Mouse (Mus musculus) adrenal gland, adult 8-10 months (tissue): ENCODE measurements around the gene Olfr381. TPM values are rescaled to one million over a fixed set of nuclear protein-coding genes. Genes with fewer than 3 reads are reported as not detected.
"Not testable (repeated sequence)": the region's sequence is repeated elsewhere in the genome, so short reads cannot be mapped to it uniquely, and the experiment has no call there.

Experiments used
- DNase-seq: peaks from one replicate; pipeline ENCODE4 v3.0.0; 2022
- total RNA-seq, 4 experiments: library from RNA; stranded (reverse); gene quantifications; 2 replicates each; pipeline ENCODE4 v1.2.4; 2022

The Olfr381 gene
- total RNA-seq, result not detected

DNA sequence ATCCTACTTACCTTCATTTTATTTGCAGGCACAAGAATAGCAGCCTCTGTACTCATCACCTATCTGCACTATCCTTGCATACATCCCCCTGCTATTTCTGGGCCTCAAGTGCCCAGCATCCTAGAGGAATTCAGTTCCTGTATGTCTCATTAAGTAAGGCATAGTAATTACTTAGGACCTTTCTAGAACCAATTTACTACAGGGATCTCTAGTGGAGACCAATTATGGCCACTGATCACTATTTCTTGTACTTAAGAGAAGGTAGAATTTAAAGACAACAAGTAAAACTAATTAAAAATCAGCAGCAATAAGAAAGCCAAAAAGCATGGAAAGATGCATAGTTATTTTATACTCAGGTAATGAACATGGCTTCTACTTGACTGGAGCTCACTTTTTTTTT lies at the start of gene Olfr381:
TSS of gene Olfr381 (minus strand) at position 101 of the 400 bp plus-strand sequence.
- no peak for DNase-seq

DNA sequence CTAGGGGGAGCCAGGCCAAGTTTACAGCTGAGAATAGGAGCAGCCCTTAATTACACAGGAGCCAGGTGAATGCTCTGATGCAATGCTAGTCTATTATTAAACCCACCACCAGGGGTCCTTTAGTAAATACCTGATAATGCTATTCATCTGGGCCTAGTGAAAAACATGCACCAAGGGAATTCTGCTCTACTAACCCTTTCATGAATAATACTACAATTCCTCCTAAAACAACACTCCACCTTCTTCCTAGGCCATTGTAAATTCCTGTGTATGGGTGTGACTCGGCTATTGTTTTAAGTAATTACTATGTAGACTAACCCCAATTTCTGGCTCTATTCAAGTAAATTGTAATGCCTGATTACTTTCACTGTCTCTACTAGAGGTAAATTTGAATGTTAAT lies 37.6 kb upstream of the Olfr381 start:
- not testable (repeated sequence) for DNase-seq

DNA sequence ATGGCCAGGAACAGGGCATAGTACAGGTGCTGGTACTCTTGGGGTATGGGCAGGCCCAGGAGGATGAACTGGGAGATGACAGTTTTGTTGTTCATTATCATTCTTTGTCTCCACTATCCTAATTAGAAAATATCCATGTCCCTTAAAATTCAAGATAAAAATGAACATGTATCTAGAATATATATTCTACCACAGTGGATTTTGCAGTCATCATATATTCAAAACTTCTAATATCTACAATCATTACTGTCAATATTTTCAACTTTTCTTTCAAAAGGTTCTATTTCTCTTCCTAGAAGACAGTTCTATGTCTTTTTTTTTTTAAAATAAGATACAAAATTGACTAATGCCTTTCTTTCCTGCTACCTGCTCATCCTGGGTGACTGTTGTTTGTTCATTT lies 25.7 kb upstream of the Olfr381 start, which contains the start of gene Olfr382:
TSS of gene Olfr382 (minus strand) at position 101 of the 400 bp plus-strand sequence.
- DNase-seq, result no peak

DNA sequence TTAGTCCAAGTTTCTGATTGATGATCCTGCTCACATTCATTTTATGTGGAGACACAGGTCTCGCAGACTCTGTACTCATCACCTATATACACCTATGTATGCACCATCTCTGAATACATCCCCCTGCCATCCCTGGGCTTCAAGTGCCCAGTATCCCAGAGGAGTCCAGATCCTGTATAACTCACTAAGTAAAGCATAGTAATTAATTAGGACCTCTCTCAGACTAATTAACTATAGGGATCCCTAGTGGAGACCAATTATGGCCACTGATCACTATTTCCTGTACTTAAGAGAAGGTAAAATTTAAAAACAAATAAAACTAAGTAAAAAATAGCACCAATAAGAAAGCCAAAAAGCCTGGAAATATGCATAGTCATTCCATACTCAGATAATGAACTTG lies 34.0 kb downstream of the Olfr381 start, which contains the start of gene Olfr380:
TSS of gene Olfr380 (minus strand) at position 101 of the 400 bp plus-strand sequence.
- DNase-seq, result no peak

Other genes starting within 250 kb of the Olfr381 start
- gene Trpv3, start 224.2 kb downstream of the Olfr381 start, total RNA-seq, result under 1 TPM; 0.08 to 0.15 (median 0.14) TPM
- gene Aspa, start 162.0 kb downstream of the Olfr381 start, total RNA-seq, result 10 to 100 TPM in 1 of 4 experiments, 1 to 10 TPM in 3; 5.7 to 12.9 (median 7.3) TPM
- gene Gm49340, start 161.9 kb downstream of the Olfr381 start, total RNA-seq, result not detected
- under 1 TPM in 3 of 4 experiments, not detected in 1; 0.38 to 0.67 (median 0.52) TPM for gene Spata22, start 161.9 kb downstream of the Olfr381 start, total RNA-seq
- gene Olfr20, start 140.8 kb downstream of the Olfr381 start, total RNA-seq, result not detected
- gene Olfr376, start 120.4 kb downstream of the Olfr381 start, total RNA-seq, result not detected
- not detected for gene Olfr1, start 92.0 kb downstream of the Olfr381 start, total RNA-seq
- gene Olfr378, start 63.1 kb downstream of the Olfr381 start, total RNA-seq, result not detected
- not detected for gene Olfr380, start 34.1 kb downstream of the Olfr381 start, total RNA-seq
- gene Olfr382, start 25.6 kb upstream of the Olfr381 start, total RNA-seq, result not detected
- not detected for gene Olfr385, start 101.4 kb upstream of the Olfr381 start, total RNA-seq
- gene Olfr384, start 107.0 kb upstream of the Olfr381 start, total RNA-seq, result under 1 TPM in 1 of 4 experiments, not detected in 3; 0.31 TPM
- not detected for gene Zfp735, start 197.2 kb upstream of the Olfr381 start, total RNA-seq